Mouse (Mus musculus) E14TG2a.4 (cell line): Measurements from ENCODE around the gene Map3k7cl.

ENCODE experiments used
- H3K27me3 ChIP-seq: 2 replicates; pipeline ENCODE4 v1.6.1; 2014; ENCODE audit warnings: low read length, control low read depth; ENCODE audit not compliant: insufficient read depth
- H3K36me3 ChIP-seq: 2 replicates; pipeline ENCODE4 v1.6.1; 2014; ENCODE audit warnings: low read length, control low read depth; ENCODE audit not compliant: insufficient read depth
- H3K4me1 ChIP-seq: replicated peaks from 2 replicates; pipeline ENCODE4 v1.6.1; 2014; ENCODE audit warnings: low read depth, low read length, control low read depth
- H3K4me3 ChIP-seq: replicated peaks from 2 replicates; pipeline ENCODE4 v1.5.1; 2014; ENCODE audit warnings: mild to moderate bottlenecking, low read length
- H3K9me3 ChIP-seq: 2 replicates; pipeline ENCODE4 v1.6.1; 2014; ENCODE audit warnings: low read length, control low read depth
- CTCF ChIP-seq: conservative IDR thresholded peaks from 2 replicates; pipeline ENCODE4 v1.5.1; 2014; ENCODE audit warnings: low read length
- NANOG ChIP-seq: IDR thresholded peaks from 2 replicates; pipeline ENCODE4 v1.6.1; 2014; ENCODE audit warnings: borderline replicate concordance, low read length, mixed read lengths
- POU5F1 ChIP-seq: IDR thresholded peaks from 2 replicates; pipeline ENCODE4 v1.6.1; 2014; ENCODE audit warnings: low read length, borderline replicate concordance

The Map3k7cl gene

DNA sequence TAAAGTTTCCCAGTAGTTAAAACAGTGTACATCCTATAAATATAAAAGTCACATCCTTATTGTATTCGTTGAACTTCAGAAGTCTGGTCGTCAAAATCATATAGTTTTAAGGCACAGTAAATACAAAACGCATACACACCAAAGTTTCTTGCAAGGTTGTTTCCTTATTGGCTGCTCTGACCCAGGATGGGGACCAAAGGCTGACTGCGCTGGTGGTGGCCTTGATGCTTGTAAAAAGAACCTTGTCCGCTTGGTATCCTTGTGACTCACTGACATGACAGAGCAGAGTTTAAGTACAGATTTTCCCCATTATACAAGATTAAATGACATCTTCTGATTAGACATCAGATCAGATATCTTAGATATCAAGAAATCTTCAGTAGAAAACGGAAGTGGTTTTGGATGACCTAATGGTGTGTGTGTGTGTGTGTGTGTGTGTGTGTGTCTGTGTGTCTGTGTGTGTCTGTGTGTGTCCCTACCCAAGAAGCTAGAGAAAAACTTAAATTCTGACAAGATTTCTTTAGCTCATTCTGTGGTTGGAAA is 82.2 kb downstream of the Map3k7cl start:
- TF ChIP-seq POU5F1 (no peak), NANOG (no peak)
- no peak overlapping the region for H3K4me3 ChIP-seq
- H3K36me3 ChIP-seq: no peaks in the 10 kb centered on the region
- H3K4me1 ChIP-seq: no peaks in the 10 kb centered on the region
- H3K9me3 ChIP-seq: no peaks in the 10 kb centered on the region
- H3K27me3 ChIP-seq: no peaks in the 10 kb centered on the region

GRCm38 (mm10) chr16:87635841-87636240 is 82.7 kb downstream of the Map3k7cl start:
- H3K4me1 ChIP-seq: no peaks in the 10 kb centered on the region
- TF ChIP-seq POU5F1 (no peak), NANOG (no peak), CTCF (no peak)
- H3K27me3 ChIP-seq: no peaks in the 10 kb centered on the region
- no peak overlapping the region for H3K4me3 ChIP-seq
- H3K36me3 ChIP-seq: no peaks in the 10 kb centered on the region
- H3K9me3 ChIP-seq: no peaks in the 10 kb centered on the region

DNA sequence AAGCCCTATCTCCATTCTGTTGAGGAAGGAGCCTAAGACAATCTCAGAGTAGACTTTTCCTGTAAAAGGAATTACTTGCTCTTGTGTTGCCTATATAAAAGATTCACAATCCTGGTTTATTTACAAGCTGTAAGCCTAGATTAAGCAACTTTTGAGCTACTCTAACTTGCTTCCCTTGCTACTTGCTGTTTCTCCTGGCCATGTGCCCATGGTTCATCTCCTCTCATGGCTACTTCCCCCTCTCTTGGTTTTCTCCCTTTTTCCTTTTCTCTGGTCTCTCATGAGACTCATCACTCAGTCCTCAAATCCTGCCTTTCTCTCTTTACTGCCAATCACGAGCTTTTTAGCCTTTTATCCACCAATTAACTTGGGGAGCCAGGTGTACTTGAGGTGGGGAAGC is 85.0 kb downstream of the Map3k7cl start:
- H3K36me3 ChIP-seq: no peaks in the 10 kb centered on the region
- H3K4me1 ChIP-seq: no peaks in the 10 kb centered on the region
- TF ChIP-seq POU5F1 (no peak), CTCF (no peak), NANOG (no peak)
- no peaks in the 10 kb centered on the region for H3K27me3 ChIP-seq
- no peak overlapping the region for H3K4me3 ChIP-seq
- H3K9me3 ChIP-seq: no peaks in the 10 kb centered on the region

- no peaks in the 10 kb centered on the region for H3K36me3 ChIP-seq
Observed at GRCm38 (mm10) chr16:87642234-87642633, 89.1 kb downstream of the Map3k7cl start.

DNA sequence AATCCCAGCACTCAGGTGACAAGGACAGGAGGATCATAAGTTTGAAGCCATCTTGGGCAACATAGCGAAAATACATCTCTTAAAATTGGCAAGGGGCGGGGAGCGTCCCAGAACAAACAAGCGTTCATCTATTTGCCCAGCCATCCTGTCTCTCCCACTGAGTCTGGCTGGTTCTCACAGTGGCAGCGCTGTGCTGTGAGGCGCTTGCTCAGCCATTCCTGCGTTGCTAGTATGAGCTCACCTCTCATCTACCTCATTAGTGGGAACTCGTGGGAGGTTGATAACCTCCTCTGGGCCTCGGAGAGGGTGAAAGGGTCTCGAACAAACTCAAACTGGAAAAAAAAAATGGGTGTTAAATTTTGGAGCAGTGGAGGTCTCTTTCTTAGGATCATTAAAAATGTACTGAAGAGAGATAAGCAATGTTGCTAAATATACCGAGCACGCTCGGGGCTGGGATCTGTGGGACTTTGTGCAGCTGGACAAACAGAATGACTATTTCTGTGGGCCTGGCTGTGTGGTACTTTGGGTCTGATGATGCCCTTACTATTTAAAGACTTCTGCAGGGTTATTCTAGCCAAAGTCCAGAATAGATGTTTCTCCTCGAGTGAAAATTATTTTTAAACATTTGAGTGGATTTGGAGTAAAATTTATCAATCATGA is 91.1 kb downstream of the Map3k7cl start:
- H3K36me3 ChIP-seq: no peaks in the 10 kb centered on the region
- peaks cover 2% of the 10 kb centered on the region; the same call in 1 of the 2 replicates for H3K27me3 ChIP-seq
- no peaks in the 10 kb centered on the region for H3K4me1 ChIP-seq
- H3K9me3 ChIP-seq: no peaks in the 10 kb centered on the region
- H3K4me3 ChIP-seq: no peak overlapping the region
- TF ChIP-seq POU5F1: no peak
- no peak for TF ChIP-seq NANOG
- no peak for TF ChIP-seq CTCF

More at GRCm38 (mm10) chr16:87642234-87642633, 89.1 kb downstream of the Map3k7cl start:
- TF ChIP-seq NANOG (no peak), CTCF (no peak), POU5F1 (no peak)
- H3K4me1 ChIP-seq: no peaks in the 10 kb centered on the region
- H3K9me3 ChIP-seq: no peaks in the 10 kb centered on the region
- peaks cover 2% of the 10 kb centered on the region; the same call in 1 of the 2 replicates for H3K27me3 ChIP-seq
- no peak overlapping the region for H3K4me3 ChIP-seq
